Mouse (Mus musculus) heart, postnatal 4 days (tissue): ENCODE measurements at regions not wholly inside any gene's neighbourhood (a gene's known extent, or its start where the extent isn't known, plus 50 kb on each side); places are given as distances from the start of the nearest gene placed in this dataset.

Source experiments
- DNase-seq: peaks from one replicate; pipeline ENCODE4 v3.0.0; 2021
- microRNA-seq, 2 experiments: library from miRNA; unstranded; fragments of <30 nt; microRNA quantifications; one replicate each; pipeline ENCODE4 v1.2.0; 2021 to 2022

- DNase-seq: no peak
Observed at GRCm38 (mm10) chr10:60888541-60888940, 57.2 kb upstream of the Unc5b start.

GRCm38 (mm10) chr10:60885348-60886275, 54.2 kb upstream of the Unc5b start:
- DNase-seq: no peak

GRCm38 (mm10) chr10:60884806-60885205, 53.4 kb upstream of the Unc5b start:
- no peak for DNase-seq

Small RNA genes lying in the stretch of these regions (microRNA-seq; reads per million reads assigned to microRNA genes)
- gene Mir466j: 0 reads per million in 2 experiments
- gene Mir6408: 0 reads per million in 2 experiments
